Mouse (Mus musculus): Measurements from ENCODE around the gene Gadd45g.

Gene Gadd45g

DNA sequence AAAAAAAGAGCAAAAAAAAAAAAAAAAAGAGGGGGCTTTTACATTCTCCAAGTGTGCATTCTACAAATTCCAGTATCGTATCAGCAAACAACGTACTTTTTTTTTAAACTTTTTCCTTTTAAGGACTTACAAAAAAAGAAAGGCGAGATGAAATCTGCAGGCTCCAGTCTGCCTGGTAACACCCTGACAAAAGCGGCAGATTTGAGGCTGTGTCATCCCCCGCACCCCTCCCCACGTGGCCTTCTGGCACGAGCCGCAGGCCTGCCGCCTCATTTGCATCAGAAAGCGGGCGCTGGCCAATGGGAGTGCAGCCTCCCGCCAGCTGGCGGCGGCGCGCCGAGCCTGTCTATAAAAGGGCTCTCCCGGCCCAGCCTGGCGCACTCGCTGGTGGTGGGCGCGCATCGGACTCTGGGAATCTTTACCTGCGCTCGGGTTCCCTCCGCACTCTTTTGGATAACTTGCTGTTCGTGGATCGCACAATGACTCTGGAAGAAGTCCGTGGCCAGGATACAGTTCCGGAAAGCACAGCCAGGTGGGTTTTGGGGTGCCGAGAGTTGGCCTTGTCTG lies at the start of gene Gadd45g:
Gene Gadd45g (plus strand): TSS at position 378 of the 567 bp plus-strand sequence.
- peak; percentile 96 for DNase-seq

DNA sequence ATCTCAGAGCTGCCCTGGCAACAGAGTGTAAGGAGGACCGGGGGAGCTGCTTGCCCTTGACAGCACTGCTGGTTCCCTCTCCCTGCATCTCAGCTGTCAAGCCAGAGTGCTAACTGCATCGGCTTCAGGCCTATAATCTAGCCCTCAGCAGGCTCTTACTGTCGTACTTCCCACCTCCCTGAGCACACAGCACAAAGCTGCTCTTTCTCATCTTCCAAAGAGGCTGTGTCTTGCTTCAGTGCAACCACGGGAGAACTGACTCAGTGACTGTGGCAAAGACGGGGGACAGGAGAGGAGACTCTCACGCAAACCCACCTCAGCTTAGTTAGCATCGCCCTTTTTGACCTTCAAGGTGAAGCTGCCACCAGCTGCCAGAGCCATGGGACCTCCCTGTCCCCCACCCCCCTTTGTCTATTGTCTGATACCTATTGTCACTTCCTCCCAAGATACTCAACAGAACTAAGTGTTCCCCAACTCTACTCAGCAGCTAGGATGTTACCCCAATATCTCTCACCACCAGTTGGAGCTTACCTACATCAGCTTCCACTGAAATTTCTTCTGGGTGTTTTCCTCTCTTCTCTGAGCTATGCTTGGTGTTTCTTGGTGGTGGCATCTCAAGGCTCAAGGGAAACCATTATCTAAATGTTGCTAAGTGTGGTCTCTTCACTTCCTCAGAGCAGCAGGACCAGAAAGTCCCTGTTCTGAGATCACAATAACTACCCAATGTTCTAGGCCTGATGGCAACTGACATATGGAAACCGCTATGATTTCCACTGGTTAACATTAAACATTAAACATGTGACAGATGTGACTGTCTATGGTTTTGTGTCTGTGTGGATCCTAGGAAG lies 48.4 kb upstream of the Gadd45g start:
- no peak for DNase-seq

DNA sequence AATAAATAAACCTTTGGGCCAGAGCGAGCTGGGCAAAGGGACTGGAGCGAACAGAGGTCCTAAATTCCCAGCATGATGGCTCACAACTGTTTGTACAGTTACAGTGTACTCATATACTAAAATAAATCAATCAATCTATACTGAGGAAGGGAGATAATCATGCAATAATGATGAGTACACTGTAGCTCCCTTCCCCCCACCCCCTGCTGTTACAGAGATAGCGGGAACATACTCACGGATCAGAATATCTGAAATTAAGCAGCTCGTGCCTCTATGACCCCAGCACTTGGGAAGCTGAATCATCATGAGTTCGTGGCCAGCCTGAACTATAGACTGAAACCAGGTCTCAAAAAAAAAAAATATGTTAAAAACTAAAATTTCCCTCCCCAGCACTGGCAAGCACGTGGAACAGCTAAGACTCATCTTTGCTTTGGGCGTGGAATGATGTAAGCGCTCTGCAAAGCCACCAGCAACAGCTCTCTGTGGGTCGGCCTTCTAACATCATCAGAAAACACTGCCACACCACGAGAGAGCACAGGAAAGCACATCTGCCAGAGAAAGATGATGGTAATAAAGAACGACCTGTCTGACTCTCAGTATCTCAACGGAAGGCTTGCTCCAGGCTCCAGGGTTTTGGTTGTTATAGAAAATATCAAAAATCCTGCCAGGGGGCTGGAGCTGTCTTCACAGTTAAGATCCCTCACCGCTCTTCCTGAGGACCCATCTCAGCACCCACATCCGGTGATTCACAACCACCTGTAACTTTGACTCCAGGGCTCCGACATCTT lies 46.5 kb upstream of the Gadd45g start:
- no peak for DNase-seq

DNA sequence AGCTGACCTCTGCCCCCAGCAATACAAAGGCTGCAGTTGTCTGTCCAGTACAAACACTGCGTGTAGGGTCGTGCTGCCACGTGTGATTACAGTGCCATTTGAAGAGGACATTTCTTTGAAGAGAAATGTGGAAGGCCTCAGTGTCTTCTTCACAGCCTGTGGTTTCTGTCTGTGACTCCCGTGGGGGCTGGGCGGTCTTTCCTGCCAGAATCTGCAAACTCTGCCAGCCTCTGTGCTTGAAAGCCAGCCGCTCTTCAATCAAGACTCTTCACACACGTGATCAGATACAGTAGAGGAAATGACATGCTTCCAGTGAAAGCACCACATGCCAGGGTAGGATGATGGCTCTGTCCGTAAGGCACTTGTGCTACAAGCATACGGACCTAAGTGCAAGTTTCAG lies 45.6 kb upstream of the Gadd45g start:
- DNase-seq, result no peak

DNA sequence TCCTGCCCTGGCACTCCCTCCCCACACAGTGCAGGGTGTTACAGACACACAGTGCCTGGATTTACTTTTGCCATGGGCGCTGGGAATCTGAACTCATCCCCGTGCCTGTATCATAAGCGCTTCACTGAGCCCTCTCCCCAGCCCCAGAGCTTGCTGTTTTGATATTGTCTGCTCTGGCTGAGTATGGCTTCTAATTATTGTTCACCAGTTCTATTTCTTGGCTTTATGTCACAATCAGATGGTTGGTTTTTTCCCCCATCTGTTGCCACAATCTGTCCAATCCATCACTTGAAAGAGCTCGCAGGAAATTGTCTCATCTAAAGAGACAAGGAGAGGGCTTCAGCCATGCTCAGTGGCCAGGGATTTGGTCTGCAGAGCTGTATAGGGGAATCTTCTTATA lies 40.8 kb upstream of the Gadd45g start:
- peak; percentile 83 to 84 for DNase-seq

DNA sequence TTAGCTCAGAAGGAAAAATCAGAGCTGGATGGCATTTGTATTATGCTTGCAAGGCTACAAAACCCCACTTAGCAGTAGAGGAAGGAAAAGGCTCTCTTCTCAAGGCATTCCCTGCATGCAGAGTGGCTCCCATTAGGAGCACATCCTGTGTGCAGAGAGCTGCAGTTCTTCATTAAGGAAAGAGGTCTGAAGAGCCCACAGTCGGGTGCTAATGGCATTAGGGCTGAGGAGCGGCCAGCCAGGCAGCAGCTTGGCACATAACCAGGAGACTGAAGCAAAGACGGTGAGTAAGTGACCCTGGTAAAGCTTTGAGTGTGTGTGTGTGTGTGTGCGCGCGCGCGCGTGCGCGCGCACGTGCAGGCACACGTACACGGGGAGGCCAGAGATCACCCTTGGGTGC lies 40.3 kb upstream of the Gadd45g start:
- DNase-seq, result peak; percentile 57 to 65

DNA sequence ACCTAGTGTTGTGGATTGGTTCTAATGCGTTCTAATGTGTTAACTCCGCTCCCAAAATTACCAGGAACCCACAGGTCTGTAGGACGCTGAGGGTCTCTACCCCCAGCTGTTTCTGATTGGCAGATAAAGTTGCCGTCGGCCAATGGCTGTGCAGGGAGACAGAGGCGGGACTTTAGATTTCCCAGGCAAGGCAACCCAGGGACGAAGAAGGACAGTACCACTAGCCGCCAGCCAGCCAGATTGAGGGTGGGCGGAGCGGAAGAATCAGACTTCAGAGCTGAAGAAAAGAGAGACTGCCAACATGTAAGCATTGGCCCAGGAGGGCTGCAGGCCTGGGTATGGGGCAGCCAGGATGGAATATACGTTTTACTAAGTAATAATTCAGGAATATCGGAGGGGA lies 38.3 kb upstream of the Gadd45g start:
- no peak for DNase-seq

DNA sequence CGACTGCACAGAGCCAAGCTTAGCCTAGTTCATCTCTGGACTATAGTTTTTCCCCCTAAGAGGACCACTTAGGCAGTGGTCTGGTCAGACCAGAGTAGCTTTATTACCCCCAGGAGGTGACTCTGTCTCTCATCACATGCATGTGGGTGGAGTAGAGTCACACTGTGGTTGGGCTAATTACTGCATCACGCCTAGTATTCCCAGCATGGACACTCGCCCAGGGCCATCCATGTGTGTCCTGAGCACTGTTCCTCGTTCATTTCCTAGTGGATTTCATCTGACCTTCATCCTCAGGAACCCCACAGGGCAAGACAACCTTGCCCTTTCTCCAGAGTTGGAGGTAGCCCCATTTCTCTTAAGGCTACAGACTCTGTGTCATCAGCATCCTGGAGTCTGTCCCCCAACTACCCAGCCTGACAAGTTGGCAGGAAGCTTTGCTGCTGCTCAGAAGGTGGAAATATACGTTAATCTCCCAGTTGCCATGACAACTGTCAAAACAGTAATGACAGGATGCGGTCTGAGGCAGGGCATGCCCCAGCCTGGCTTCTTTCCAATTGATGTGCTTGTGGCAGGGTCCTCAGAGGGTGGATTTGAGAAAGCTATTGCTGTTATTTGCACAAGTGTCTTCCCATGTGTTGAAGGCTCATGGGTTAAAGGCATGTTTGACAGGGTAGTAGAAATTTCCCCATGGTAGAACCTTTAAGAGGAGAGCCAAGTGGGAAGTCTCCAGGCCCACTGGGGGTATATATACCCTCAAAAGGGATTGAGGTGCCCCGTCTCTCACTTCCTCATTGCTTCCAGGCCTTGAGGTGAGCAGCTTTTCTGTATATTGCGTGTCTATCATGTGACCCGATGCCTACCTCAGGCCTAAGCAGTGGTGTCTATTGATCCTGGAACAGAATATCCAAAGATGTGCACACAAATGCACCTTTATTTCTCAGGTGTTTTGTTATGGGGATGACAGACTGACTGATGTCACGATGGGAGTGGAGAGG lies 32.6 kb upstream of the Gadd45g start:
- DNase-seq, result no peak

DNA sequence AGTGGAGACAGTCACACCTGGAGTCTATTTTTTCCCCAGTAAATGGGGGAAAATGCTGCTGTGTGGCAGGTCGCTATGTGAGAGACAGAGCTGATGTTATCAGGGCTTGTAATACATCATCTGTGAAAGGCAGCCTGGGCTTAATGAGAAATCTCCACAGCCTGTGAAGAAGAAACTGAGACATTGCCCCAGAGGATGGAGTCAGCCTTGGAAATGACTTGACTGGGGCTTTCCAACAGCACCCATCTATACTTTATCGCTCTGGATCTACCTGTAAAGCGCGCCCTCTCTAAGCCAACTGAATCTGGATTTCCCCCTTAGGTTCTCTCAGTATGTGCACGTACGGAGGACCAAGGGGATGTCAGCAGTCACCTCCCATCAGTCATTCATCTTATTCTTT lies 31.8 kb upstream of the Gadd45g start:
- DNase-seq, result no peak

DNA sequence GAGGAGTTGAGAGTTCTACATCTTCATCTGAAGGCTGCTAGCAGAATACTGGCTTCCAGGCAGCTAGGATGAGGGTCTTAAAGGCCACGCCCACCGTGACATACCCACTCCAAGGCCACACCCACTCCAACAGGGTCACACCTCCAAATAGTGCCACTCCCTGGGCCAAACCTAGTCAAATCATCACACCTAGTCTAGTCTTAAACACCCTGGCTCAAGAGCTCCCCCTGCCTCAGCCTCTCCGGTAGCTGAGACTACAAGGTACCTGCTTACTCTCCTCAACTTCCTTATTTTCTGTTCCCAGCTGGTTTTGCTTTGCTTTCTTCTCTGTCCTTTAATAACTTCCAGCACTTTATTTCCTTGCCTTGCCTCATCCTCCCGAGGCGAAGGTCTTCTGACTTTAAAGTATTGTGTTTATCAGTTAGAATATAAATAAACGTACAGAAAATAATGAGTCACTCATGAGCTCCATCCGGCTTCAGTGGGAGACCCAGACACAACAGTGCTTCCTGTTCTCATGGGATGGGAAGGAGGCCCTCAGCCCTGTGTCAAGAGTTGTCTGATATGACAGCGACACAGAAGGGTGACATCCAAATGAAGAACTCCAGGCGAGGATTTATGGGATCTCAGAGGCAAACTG lies 30.5 kb upstream of the Gadd45g start:
- DNase-seq, result peak; percentile 46

DNA sequence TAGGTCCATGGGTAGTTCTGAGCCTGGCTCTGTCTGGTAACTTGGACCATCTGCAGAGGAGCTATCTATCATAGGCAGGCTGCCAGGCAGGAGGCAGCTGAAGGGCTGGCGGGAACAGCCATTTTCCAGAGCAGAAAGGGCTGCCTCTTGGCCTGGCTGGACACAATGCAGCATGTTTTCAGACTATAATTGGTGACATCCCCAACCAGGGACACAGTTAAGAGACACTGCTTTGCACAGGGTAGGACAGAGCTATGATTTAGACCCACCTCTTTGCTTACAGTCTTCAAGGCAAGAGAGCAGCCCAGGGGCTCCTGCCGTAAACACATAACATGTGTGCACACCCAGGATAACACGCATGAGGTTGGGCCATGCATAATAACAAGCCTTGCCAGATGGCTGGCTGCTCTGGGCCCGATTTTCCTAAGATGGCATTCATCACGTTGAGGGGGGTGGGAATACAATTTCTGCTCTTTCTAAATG lies 29.9 kb upstream of the Gadd45g start:
- DNase-seq, result peak; percentile 78

DNA sequence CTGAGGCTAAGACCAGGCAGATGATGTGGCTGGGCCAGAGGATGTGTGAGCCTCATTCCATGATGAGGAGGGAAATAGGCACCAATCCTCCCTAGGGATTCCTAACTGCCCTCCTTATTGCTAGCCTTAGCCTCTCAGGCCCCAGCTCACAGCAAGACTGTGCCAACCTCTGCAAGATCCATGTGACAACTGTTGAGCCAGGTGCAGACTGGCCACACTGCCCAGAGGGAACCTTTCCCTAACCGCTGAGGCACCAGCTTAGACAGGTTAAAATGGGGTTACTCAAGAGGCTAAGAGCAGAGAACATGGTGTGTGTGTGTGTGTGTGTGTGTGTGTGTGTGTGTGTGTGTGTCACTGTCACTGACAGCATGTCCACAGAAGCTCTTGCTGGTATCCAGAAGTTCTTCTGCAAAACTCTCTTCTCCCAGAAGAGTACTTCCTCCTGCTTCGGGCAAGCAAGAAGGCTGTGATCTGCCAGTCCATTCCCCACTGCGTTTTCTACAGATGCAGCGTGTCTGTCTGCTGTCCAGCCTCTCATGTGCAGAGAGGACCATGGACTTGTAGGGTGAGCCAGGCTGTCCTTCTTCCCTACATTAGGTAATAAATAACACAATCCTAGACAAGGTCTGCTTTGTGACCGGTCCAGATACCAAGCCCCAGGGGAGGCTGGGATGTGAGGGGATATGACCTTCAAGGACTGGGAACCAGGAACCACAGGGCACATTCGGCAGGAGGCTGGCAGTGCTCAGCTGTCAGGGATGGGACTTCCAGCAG lies 28.1 kb upstream of the Gadd45g start:
- DNase-seq, result no peak

DNA sequence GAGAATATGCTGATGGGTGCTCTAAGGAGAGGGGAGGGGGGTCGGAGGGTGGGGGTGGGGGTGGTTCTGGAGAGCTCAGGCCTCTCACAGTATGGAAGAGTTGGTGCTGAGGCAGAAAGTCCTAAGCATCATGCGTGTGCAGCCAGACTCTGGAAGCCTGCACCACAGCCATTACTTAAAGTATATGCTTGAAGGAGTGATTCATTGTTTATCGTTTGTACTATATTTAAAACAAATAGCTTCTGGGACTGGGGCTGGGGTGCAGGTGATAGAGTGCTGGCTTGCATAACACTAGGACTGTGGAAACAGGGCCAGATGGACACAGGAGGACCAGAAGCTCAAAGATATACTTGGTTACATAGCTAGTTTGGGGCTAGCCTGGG lies 27.5 kb upstream of the Gadd45g start:
- DNase-seq, result no peak

DNA sequence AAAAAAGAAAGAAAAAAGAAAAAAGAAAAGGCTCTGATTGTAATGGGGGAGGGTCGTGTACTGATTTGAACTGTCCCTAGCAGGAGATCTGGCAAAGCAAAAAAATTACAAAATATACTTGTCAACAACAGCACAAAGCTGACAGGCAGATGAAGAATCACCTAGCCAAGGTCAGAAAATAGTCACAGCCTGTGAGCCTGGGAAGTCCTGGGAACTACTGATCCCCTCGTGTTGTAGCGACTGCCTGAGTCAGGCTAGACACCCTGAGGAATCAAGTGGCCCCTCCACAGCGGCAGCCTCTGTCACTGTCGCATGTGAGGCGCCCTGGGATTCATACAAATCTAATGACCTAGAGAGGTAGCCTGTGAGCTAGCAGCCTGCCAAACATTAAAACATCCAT lies 27.1 kb upstream of the Gadd45g start:
- no peak for DNase-seq

DNA sequence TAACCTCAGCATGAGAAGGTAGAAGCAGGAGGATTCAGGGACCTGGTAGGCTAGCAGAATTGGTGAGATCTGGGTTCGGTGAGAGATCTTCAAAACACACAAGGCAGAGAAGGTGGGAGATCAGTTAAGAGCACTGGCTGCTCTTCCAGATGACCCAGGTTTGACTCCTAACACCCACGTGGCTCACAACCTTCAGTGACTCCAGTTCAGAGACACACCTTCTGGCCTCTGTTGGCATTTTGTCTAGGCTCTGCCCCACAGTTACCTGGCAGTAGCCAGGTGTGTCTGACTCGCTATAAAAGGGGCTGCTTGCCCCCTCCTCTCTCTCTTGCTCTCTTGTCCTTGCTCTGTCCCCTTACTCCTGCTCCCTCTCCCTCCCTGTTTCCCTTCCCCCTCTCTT lies 24.5 kb upstream of the Gadd45g start:
- DNase-seq, result no peak

DNA sequence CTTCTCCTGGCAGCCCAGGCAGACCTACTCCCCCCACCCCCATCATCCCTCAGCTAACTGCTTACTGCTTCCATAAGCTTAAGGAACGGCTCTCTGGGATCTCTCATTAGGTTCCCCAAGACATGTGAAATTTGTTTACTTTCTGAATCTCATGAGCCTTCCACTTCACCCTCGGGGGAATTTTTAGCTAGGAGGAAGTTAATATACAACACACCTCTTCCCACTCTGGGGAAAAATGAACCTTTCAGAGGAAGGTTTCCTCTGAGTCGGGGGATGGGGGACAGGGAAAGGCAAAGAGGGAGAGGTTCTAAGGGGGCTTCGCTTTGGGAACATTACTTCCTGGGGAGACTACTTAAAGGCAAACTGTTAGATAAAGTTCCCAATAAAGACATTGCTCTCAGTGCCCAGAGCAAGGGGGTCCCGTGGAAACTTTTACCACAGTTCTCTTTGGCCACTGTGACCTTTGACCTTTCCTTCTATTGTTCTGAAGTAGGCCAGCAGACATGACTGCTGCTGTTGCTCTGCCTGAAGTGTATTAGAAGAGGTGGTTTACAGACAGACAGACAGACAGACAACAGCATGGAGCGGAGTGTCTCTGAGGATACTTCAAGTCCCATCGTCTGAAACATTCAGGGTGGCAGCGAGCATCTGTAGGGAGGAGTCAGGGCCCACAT lies 22.5 kb upstream of the Gadd45g start:
- no peak for DNase-seq

DNA sequence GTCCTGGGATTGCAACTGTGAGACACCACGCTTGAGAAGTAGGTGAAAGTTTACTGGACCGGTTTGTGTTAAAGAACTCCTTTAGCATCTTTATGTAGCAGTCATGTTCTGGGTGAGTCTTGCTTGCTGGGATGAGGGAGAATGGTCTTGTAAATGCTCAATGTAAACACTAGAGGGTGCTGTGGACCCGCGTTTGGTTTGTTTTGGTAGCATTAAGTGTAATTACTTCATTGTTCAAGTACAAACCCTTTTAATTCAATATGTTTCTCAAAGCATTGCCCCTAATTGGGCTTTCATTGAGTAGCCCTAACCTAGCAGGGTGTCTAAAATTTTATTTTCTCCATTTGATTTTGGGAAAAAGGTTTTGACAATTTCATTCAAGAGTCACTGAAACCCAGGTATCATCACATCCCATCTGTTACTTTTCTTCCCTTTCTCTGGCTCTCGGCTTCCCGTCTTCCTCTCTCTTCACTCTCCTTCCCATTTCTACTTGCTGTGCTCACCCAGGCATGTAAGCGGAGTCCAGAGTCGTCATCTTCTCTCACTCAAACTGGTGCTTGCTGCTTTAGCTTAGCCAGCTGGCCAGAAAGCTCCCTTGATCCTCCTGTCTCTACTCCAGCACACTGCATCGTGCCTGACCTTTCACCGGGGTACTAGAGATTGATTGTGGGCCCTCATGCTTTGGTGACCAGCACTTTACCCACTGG lies 15.6 kb upstream of the Gadd45g start:
- peak; percentile 55 to 72 for DNase-seq

DNA sequence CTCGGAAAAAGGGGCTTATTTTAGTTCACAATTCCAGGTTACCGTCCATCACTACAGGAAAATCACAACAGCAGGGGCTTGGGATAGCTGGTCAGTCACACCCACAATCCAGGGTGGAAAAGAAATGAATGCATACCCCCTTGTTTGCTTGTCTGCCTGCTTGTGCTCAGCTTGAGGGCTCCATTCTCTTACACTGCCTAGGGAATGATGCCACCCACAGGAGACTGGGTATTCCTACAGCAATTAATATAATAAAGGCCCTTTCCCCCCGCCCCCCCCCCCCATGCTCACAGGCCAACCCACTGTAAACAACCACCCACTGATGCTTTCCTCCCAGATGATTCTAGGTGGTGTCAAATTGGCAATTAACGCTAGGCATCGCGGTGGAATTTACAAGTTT lies 14.0 kb upstream of the Gadd45g start:
- no peak for DNase-seq

DNA sequence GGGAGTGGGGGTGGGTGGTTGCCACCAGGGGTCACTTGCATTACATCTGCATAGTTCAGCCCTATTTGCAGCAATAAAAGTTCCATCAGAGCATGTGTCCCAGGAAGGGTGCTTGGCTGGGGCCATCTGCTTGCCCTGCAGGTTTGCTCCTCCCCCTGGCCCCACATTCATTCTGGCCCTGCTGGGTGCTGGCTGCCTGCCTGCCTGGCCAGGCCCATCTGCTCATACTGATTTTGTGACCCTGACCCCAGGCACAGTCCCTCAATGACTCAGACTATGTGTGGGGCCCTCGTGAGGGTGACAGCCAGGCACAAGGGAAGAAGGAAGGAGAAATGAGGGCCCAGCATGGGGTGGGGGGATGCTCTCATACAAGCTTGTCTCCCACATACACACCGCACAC lies 12.9 kb upstream of the Gadd45g start:
- peak; percentile 88 to 89 for DNase-seq

DNA sequence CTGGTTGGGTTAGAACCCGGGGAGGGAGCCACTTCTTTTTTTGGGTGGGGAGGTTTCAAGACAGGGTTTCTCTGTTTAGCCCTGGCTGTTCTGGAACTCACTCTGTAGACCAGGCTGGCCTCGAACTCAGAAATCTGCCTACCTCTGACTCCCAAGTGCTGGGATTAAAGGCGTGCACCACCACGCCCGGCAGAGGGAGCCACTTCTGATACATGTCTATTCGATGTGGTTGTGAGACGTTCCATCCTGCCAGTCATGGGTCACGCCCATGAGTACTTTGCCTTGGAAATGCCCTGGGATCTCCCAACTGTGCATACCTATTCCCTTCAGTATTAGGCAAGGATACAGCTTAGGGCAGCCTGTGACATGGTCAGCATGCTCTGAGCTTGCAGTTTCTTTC lies 12.5 kb upstream of the Gadd45g start:
- peak in 1 of 2 experiments; percentile 54 for DNase-seq
